Mouse (Mus musculus) heart, postnatal 0 days (tissue): Measurements from ENCODE around the gene Ywhag. TPM values are rescaled to one million over a fixed set of nuclear protein-coding genes. Genes with fewer than 3 reads are reported as not detected.

ENCODE experiments used
- ATAC-seq: fragments of 200-750 bp; cut with Nextera tagmentation; 2 replicates; pipeline ENCODE4 v1.8.0; 2017; ENCODE audit warnings: low read depth, moderate number of reproducible peaks, moderate library complexity; ENCODE audit not compliant: insufficient read depth
- DNase-seq: peaks from one replicate; pipeline ENCODE4 v3.0.0-alpha.2; 2016; ENCODE audit warnings: low spot score
- H3K27ac ChIP-seq: fragments of 300-500 bp; sonication (generic); 2 replicates; pipeline ENCODE4 v1.5.1; 2014; ENCODE audit warnings: low read depth, mild to moderate bottlenecking
- H3K27me3 ChIP-seq: fragments of 300-500 bp; sonication (generic); 2 replicates; pipeline ENCODE4 v1.6.1; 2014; ENCODE audit warnings: low read length, mixed read lengths; ENCODE audit not compliant: control insufficient read depth, insufficient read depth
- H3K36me3 ChIP-seq: fragments of 300-500 bp; sonication (generic); replicated peaks from 2 replicates; pipeline ENCODE4 v1.6.1; 2014; ENCODE audit warnings: low read length, mixed read lengths; ENCODE audit not compliant: control insufficient read depth, insufficient read depth
- H3K4me1 ChIP-seq: fragments of 300-500 bp; sonication (generic); 2 replicates; pipeline ENCODE4 v1.6.1; 2014; ENCODE audit warnings: antibody characterized with exemption; ENCODE audit not compliant: control insufficient read depth, insufficient read depth
- H3K4me2 ChIP-seq: fragments of 300-500 bp; sonication (generic); 2 replicates; pipeline ENCODE4 v1.6.1; 2014; ENCODE audit warnings: low read depth, mild to moderate bottlenecking, low read length, moderate library complexity
- H3K4me3 ChIP-seq: fragments of 300-500 bp; sonication (generic); 2 replicates; pipeline ENCODE4 v1.5.1; 2014; ENCODE audit warnings: low read depth, low read length
- H3K9ac ChIP-seq: fragments of 300-500 bp; sonication (generic); replicated peaks from 2 replicates; pipeline ENCODE4 v1.6.1; 2014; ENCODE audit warnings: low read depth, low read length, mixed read lengths
- H3K9me3 ChIP-seq: fragments of 300-500 bp; sonication (generic); replicated peaks from 2 replicates; pipeline ENCODE4 v1.6.1; 2016; ENCODE audit warnings: low read length; ENCODE audit not compliant: control insufficient read depth
- CTCF ChIP-seq: IDR thresholded peaks from 2 replicates; pipeline ENCODE4 v1.5.1; 2016; ENCODE audit warnings: antibody characterized with exemption, control low read depth, low read depth
- EP300 ChIP-seq: IDR thresholded peaks from 2 replicates; pipeline ENCODE4 v1.6.1; 2016; ENCODE audit warnings: antibody characterized with exemption, low read depth
- WGBS: fragments of 180-500 bp; shearing (Covaris S2); extraction: QIAGEN DNeasy Blood & Tissue Kit; methylation state at CpG from one replicate; pipeline ENCODE4 v1.1.7; 2014; 5-methylcytosine and 5-hydroxymethylcytosine counted together
- polyA plus RNA-seq: library from polyadenylated mRNA; unstranded; fragments of >200 nt; fragmentation: Nextera tagmentation; extraction: Ambion mirVana; gene quantifications from 2 replicates; pipeline ENCODE4 v1.2.1, GENCODE M21; 2015
- total RNA-seq: library from RNA; depleted of rRNA; stranded (reverse); fragments of >200 nt; gene quantifications from 2 replicates; pipeline ENCODE4 v1.2.3, GENCODE M21; 2014; ENCODE audit warnings: low replicate concordance

Ywhag gene
- total and polyA plus RNA-seq, 2 experiments from 2014 or later, result 67.2 to 149 TPM

- Histone ChIP-seq H3K27ac (no peak overlapping the region), H3K4me2 (no peak overlapping the region), H3K27me3 (peaks cover 44% of the 10 kb centered on the region), H3K9me3 (no peaks in the 10 kb centered on the region), H3K36me3 (no peaks in the 10 kb centered on the region), H3K9ac (no peak overlapping the region), H3K4me1 (peaks cover 6% of the 10 kb centered on the region; the same call in 1 of the 2 replicates), H3K4me3 (no peak overlapping the region)
- DNase-seq (no peak), ATAC-seq (no peak)
- WGBS, result 18% methylated on average over 16 of the region's 16 CpGs
- TF ChIP-seq CTCF, result no peak
- TF ChIP-seq EP300, result no peak
Measured at GRCm38 (mm10) chr5:135872996-135873395, 61.4 kb downstream of the Ywhag start.

- WGBS, result 83% methylated on average over 5 of the region's 5 CpGs
Measured at GRCm38 (mm10) chr5:135870505-135870904, 63.9 kb downstream of the Ywhag start.

DNA sequence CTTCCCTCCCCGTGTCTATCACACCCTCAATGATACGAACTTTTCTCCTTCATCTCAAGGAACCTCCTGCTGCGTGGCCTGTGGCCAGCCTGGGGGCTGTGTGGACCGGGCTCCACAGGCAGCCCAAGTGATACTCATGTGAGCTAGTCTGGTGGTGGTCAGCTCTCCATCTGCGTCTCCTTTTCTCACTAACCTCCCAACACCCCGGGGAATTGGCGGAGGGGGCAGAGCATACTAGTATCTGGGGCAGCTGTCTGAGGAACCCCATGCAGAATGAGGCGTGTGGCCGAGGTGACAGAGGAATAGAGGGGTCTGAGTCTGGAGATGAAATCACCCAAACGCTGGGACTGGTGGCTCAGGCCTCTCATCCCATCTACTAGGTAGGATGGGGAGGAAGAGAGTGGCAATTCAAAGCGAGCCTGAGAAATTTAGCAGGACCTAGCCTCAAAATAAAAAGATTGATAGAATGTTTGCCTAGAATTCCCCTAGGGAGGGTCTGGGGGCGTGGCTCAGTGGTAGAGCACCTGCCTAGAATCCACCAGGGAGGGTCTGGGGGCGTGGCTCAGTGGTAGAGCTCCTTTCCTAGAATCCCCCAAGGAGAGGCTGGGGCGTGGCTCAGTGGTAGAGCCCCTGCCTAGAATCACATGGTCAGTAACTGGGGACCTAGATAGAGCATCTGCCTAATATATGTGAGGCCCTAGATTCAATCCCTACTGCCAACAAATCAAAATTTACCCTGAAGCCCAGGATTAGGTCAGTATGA, 64.6 kb downstream of the Ywhag start:
- no peak overlapping the region for H3K9ac ChIP-seq
- 0 out of 2 replicates have a peak, but pooled peaks cover 5% of the 10 kb centered on the region for H3K4me1 ChIP-seq
- H3K4me2 ChIP-seq, result no peak overlapping the region
- no peaks in the 10 kb centered on the region for H3K36me3 ChIP-seq
- WGBS, result 58% methylated on average over 14 of the region's 14 CpGs
- TF ChIP-seq EP300 (no peak), CTCF (no peak)
- no peak for DNase-seq
- no peak overlapping the region for H3K4me3 ChIP-seq
- H3K27ac ChIP-seq, result no peak overlapping the region
- ATAC-seq, result no peak
- peaks cover 72% of the 10 kb centered on the region for H3K27me3 ChIP-seq
- no peaks in the 10 kb centered on the region for H3K9me3 ChIP-seq

More at GRCm38 (mm10) chr5:135870505-135870904, 63.9 kb downstream of the Ywhag start:
- H3K9ac ChIP-seq, result no peak overlapping the region
- no peak overlapping the region for H3K4me3 ChIP-seq
- no peaks in the 10 kb centered on the region for H3K36me3 ChIP-seq
- no peak overlapping the region for H3K27ac ChIP-seq
- DNase-seq, result no peak
- ATAC-seq, result no peak
- H3K4me2 ChIP-seq, result no peak overlapping the region
- H3K9me3 ChIP-seq, result no peaks in the 10 kb centered on the region
- H3K27me3 ChIP-seq, result peaks cover 66% of the 10 kb centered on the region
- TF ChIP-seq CTCF (no peak), EP300 (no peak)
- H3K4me1 ChIP-seq, result 0 out of 2 replicates have a peak, but pooled peaks cover 5% of the 10 kb centered on the region

DNA sequence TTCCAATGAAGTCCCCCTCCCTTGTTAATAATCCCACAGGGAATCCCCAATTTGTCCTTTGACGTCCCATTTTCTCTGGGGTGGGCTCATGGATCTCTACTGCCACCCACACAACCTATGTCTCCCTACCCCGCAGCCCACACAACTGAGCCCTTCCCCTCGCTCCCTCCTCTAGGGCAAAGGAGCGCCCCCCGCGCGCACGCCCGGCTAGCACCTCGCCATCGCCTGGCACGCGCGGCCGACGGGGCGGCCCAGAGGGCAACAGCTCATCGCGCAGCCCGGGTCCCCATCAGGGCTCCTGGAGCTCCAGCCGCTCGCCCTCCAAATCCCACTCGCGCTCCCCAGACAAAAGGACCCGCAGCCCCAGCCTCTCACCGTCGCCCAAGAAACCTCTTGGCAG, 65.8 kb downstream of the Ywhag start:
- H3K27me3 ChIP-seq, result peaks cover 72% of the 10 kb centered on the region
- no peak overlapping the region for H3K27ac ChIP-seq
- H3K36me3 ChIP-seq, result no peaks in the 10 kb centered on the region
- no peaks in the 10 kb centered on the region for H3K9me3 ChIP-seq
- H3K9ac ChIP-seq, result no peak overlapping the region
- H3K4me1 ChIP-seq, result 0 out of 2 replicates have a peak, but pooled peaks cover 5% of the 10 kb centered on the region
- no peak for ATAC-seq
- H3K4me3 ChIP-seq, result peak overlapping the region; percentile 51
- WGBS, result 2% methylated on average over 27 of the region's 27 CpGs
- H3K4me2 ChIP-seq, result peak overlapping the region; percentile 72
- no peak for TF ChIP-seq CTCF
- TF ChIP-seq EP300, result no peak
- DNase-seq, result no peak

GRCm38 (mm10) chr5:135867637-135868593, 66.5 kb downstream of the Ywhag start:
- no peak overlapping the region for H3K27ac ChIP-seq

More at GRCm38 (mm10) chr5:135867637-135868593, 66.5 kb downstream of the Ywhag start:
- Histone ChIP-seq H3K4me3 (peak overlapping the region; percentile 51), H3K9ac (peak overlapping the region; percentile 14; the same call in 1 of the 2 replicates), H3K9me3 (no peaks in the 10 kb centered on the region), H3K4me1 (0 out of 2 replicates have a peak, but pooled peaks cover 5% of the 10 kb centered on the region), H3K36me3 (no peaks in the 10 kb centered on the region), H3K27me3 (peaks cover 68% of the 10 kb centered on the region), H3K4me2 (peak overlapping the region; percentile 72)
- ATAC-seq, result peak; percentile 18; the same call in 1 of the 2 replicates
- TF ChIP-seq EP300 (no peak), CTCF (no peak)
- DNase-seq, result no peak
- 1% methylated on average over 73 of the region's 89 CpGs for WGBS
